Mouse (Mus musculus) cerebral cortex, adult 2 months (tissue): ENCODE data around the gene Derl2.

Experiments
- WGBS: fragments of 180-500 bp; shearing (Covaris S2); methylation state at CpG from one replicate; pipeline ENCODE4 v1.1.7; 2018; 5-methylcytosine and 5-hydroxymethylcytosine counted together

Gene Derl2

DNA sequence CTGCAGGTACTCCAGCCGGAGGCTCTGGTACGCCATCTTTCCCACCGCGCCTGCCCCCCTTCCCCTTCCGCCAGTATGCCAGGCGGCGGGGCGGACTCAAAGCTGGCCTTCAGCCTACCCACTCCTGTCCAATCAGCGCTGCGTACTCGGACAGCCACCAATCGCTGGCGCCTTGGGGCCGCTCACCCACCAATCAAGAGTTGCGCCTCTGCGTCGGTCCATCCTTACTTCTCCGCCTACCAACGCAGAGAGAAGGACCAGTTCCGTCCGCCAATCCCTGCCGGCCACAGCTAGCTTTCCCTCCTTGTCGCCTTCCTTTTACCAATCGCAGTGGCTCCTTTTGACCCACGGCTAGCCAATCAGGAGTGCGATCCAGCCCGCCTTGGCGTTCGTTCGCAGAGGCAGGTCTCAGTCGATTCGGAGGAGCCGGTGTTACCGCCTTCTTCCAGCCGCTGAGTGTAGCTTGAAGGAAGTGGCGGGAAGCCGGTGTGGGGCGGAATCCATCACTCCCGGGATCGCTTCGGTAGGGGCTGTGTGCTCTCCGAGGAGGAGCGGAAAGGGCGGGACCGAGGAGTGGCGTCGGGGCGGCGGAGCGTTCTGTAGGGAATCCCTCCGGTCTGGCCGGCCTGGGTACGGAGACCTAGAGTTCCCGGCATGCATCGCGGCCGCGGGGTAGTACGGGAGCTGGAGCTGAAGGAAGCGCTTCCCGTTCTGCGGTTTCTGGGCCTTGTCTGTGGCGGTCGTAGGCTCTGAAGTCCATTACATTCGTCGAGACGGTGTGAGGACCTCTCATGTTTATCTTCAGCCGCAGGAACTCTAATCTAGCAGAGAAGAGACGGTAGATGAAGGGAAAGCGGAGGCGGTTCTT is at the start of gene Derl2, which contains the start of gene Mis12:
Gene Derl2 (minus strand): TSS at position 641 of the 868 bp plus-strand sequence.
Gene Mis12 (plus strand): TSS at position 411 of the 868 bp plus-strand sequence.
- WGBS, result under 1% methylated on average over 71 of the region's 71 CpGs

DNA sequence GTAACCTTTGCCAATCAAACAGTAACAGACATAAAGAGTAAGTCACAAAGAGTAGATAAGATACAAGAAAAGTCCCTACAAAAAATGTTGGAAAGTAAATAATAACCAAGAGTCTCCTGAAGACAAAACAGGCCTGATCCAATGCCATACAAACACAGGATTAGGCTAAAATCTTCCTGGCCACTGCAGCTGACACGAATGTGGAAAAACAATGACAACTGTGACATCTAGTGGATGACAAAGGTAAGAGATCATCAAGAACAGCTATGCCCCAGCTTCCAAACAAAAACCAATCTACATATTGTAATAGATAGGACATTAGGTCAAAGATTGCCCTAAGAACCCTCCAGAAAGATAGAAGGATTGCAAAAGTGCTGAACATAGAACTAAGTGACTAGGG is 32.9 kb upstream of the Derl2 start:
- WGBS, result 8% methylated on average over 1 of the region's 1 CpGs

DNA sequence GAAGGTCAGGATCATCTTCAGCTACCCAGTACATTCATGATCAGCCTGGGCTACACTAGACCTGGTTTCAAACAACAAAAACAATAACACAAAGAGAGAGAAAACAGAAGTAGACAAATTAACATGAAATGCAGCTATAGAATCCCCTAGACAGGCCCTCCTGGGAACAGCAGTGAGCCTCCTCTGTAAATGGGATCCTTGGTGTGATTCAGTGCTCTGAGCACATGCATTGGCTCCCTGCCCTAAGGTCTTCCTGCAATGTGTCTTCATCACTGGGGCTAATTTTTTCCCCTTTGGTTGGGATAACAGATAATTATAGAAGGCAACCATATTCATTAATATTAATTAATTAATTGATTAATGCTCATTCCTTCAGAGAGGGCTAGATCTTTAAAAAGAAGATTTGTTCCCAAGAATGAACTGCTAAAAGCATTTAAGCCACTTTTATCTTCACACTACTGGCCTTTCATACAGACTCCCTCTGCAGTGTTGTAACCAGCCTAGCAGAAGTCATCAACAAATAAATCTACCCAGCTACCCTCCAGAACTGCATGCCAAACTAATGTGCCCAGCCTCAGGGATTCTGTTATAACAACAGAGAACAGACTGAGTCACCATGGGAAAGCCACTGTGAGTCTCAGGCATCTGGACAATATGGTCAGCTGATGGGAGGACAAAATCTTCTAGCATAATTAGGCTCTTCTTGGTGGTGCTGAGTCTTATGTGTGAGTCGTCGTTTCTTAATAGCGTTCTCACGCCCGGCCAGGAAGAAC is 20.1 kb upstream of the Derl2 start:
- 93% methylated on average over 5 of the region's 5 CpGs for whole genome bisulfite sequencing

DNA sequence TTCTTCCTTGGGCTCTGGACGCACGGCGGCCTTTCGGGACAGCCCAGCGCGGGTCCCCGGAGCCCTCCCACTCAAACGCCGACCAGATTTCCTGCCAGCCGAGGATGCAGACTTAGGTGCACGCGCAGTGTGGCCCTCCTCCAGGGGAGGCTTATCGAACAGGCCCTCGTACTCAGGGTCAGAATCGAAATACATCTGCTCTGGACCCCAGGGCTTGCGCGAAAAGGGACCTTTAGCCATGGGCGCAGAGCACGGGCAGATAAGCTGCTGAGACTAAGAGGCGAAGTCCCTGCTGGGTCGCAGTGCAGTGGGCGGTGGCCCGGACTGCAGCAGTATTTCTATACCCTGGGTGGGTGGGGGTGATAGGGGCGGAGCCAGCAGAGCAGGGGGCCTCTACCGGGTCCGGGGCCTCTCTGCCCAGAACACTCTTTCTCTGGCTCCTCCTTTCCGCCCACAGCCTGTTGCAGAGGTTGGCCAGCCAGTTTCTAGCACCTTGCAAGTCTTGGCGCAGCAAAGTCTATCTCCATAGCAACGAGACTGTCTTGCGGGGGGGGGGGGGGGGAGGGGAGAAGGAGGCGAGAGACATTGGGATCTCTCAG is 13.6 kb upstream of the Derl2 start, which contains the start of gene 6330403K07Rik:
Gene 6330403K07Rik (minus strand): TSS at position 351 of the 599 bp plus-strand sequence.
- under 1% methylated on average over 31 of the region's 31 CpGs for WGBS

DNA sequence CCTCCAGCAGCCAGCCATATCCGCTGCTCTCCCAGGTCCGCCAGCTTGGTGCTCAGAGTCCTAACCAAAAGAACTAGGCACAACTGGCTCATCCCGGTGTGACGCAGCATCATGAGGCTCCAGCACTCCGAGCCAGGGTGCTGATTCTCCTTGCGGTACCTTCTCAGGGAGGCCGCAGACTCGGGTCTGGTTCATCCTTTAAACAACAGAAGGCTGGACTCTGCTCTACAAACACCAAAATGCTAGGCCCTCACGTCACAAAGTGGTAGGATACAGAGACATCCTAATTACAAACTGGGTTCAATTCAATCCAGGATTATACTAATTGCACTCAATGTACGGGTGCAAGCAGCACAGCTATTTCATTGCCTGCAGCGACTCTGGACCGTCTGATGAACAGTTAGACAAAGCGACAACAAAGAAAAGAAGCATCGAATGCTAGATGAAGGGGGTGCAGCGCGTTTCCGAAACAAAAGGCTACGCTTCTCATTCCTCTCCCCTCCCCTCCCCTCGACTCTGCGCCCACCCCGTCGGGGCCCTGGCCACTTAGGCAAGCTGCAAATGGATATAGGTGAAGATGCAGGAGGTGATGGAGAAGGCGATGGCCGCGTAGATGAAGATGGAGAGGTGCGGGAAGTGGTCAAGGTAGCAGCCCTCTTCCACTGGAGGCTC is 13.0 kb upstream of the Derl2 start:
- 10% methylated on average over 26 of the region's 26 CpGs for WGBS

DNA sequence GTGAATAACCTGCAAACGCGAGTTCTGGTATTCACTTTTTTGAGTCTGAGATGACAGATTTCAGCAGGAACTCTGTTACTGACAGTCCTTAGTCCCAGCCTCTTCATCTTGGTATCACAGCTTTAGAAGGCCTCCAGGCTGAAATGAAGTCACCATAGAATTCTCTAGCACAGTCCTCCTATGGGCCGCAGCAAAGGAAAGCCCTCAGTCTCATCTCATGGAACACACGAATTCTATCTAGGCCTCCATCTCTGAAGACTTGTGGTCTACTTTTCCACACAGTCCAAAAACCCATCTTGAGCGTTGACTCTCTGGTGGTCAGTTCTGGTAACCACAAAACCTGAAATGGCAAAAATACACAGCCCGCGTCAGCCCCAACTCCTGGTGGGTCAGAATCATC is 12.4 kb upstream of the Derl2 start:
- WGBS, result 55% methylated on average over 7 of the region's 7 CpGs

DNA sequence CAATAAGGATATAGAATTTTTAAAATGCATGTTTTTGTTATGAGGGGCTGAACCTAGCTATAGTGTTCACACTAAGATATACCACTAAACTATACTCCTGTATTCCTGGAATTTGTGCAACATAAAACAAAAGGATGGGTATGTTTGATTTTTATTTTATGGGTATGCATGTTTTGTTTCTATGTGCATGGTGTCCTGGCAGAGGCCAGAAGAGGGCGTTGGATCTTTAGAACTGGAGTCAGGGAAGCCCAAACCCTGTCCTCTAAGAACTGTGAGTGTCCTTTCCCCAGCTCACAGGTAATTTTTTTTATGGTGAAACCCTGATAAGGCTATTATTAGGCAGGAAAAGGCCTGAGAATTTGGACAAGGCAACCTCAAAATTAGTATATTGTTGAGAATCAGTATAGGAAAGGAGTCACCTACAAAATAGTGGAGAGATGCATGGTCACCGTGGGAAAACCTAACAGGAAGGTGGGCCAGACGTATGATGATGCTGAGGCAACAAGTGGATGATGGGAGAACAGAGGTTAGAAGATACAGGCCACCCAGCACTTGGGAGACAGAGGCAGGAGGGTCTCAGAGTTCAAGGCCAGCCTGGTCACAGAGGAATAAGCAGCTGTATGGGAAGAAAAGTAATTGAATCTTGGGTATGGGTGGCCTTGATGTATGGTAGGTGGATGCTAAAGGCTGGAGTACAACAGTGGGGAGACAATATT is 9.9 kb upstream of the Derl2 start:
- 78% methylated on average over 3 of the region's 3 CpGs for WGBS

DNA sequence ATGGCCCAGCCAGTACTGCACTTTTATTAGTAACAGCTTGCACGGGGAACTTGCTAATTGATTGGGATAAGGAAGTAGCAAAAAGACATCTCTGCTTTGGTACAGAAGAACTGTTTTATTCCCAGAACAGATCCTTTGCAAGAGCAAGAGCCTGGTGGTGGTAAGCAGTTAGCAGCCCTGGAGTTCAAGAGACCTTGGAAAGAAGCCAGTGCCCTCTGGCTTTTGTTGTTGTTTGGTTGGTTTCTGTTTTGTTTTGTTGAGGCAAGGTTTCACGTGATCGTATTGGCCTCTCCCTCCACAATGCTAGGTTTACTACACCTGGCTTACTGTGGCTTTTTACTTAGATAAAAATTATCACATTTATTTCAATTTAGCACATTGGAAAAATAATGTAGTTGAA is 8.6 kb upstream of the Derl2 start:
- 61% methylated on average over 3 of the region's 3 CpGs for WGBS

DNA sequence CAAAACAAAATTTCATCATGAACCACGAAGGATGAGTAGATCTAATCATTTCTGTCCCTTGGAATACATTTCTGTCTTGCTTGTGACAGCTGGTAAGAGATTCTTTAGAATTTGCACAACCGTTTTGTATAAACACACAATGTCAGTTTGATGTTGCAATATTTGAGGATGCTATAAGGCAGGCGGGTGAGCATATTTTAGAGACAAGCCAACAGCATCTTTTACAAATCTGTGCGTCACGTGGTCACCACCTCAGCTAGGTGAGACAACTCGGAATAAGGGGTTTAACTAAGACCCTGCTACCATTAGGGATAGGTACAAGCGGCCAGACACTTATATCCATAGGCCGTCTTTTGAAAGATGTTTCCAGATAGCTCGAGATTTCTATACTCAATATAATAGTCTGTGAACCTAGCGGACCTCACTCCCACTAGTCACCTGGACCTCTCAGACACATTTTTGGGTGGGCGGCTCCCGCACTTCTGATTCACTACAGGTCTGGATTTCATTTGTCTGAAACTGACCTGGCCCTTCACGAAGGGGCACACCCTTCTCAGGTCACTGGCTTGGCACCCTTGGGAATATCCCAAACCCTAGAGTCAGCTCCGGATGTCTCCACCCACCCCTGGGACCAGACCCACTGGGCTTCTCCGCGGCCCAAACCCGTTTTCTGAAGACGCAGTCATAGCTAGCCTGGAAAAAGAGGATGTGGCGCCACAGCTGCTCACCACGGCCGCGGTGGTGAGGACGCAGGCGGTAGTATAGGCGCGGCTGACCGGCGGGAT is 1.0 kb downstream of the Derl2 start:
- 3% methylated on average over 28 of the region's 28 CpGs for WGBS

DNA sequence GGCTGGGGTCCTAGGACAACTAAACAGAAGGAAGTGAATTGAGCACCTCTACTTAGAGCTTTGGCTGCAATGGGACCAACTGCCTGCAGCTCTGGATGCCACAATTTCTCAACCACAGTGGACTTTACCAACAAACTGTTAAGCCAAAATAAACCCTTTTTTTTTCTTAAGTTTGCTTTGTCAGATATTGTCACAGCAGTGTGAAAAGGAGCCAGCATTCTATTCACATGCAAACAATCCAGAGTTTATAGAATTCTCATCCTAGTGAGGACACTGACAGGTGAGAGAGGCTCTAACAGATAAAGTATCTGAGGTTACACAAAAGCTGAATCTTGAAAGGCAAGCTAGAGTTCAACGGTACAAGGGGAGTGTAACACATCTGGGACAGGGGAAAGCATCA is 2.6 kb downstream of the Derl2 start:
- WGBS, result 84% methylated on average over 1 of the region's 1 CpGs

DNA sequence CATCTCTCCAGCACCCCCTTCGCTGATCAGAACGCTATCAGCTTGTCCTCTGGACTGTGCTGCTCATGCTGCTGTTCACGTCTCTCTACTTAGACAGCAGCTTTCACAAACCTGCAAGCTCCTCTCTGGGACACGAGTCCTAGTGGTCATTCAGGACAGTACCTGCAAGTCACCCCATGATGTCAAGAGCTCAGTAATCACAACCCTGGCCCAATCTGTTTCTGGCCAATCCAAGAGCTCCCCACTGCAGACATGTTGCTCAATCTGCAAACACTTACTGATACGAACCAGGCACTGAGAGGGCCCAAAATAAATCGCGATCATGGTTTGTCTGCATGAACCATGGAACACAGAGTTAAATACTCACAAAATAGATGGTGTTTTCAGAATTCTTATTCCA is 6.9 kb downstream of the Derl2 start:
- WGBS, result 95% methylated on average over 7 of the region's 7 CpGs

DNA sequence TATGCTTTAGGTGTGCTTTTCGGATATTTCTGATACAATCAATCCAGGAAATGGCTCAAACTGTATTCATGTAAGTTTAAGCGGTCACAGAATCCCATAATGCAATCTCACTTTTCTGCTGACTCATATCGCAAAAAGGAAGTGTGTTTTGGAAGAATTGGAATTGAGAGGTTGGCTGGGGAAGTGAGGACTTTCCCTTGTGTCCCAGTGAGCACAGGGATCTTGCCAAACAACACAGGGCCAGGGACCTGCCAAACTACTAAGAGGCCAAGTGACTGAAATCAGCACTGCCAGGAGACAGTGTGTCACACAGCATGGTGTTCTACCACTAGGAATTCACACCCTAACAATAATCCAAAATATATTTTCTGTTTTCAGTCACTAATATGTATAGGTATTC is 11.3 kb downstream of the Derl2 start:
- WGBS, result 79% methylated on average over 3 of the region's 3 CpGs

DNA sequence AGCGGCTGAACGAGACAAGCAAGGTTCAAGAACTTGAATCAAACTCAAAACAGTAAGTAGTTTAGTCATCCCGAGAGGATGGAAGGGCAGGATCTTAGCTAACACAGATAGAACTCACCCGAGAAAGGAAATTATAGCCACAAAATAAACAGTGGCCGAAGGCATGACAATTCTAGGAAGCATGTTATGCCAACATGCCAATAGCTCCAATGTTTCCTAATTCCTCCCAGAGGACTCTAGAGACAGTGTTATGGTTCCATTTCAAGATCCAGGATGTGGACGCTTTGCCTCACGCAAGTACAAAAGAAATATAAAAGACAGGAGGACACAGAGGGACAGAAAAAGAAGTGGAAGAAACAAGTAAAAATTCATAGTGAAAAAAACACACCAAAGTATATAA is 11.8 kb downstream of the Derl2 start:
- 81% methylated on average over 7 of the region's 7 CpGs for WGBS

DNA sequence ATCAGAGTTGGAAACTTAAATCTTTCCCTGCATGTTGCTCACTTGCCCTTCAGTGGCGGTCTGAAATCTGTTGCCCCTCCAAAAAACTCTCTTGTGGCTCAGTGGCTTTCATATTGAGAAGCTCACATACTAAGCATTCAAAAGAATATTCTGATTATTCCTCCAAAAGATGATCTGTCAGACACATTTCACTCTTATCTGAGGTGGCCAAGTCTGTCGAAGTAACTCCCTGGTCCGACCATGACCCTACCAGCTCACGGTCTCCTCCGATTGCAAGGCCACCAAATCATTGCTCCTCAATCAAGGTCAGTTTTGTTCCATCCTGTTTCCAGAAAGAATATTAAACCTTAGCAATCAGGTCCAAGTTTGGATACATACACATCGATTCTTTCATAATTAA is 12.6 kb downstream of the Derl2 start:
- WGBS, result 94% methylated on average over 6 of the region's 6 CpGs

DNA sequence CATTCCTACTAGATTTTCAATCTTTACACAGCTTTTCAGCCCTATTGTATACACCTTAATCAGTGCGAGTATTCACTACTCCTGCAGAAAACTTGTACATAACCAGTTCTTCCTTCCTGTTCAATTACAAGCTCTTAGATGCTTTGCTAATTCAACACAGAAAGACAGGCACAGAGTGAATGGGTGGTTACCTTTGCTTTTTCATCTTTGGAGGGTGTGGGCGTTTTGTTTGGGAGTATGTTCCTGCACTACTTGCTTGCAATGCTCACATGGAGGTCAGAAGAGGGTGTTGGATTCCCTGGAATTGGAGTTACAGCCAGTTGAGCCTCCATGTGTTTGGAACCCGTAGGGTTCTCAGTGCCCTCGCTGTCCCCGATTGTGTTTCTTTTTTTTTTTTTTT is 14.6 kb downstream of the Derl2 start:
- 43% methylated on average over 5 of the region's 5 CpGs for WGBS

DNA sequence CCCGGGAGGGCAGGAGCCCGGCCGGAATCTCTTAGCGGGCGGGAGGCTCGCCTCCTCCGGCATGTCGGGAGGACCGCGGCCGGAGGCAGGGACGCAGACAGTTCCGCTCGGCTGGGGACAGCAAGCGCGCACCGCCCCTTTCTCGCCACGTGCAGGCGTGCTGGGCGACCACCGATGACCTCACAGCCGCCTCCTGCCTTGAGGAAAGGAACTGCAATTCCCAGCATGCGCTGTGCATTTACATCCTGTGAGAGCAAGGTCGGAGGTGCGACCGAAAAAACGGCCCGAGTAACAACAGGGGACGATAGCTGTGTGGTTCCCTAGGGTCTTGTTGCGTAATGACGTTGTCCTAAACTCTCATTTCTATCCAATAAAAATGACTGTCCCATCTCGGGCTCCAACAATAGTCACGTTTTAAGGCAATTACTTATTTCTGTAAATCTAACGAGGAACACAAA is 15.3 kb downstream of the Derl2 start, which contains the start of gene Dhx33:
Gene Dhx33 (minus strand): TSS at position 122 of the 458 bp plus-strand sequence.
- under 1% methylated on average over 35 of the region's 35 CpGs for WGBS

DNA sequence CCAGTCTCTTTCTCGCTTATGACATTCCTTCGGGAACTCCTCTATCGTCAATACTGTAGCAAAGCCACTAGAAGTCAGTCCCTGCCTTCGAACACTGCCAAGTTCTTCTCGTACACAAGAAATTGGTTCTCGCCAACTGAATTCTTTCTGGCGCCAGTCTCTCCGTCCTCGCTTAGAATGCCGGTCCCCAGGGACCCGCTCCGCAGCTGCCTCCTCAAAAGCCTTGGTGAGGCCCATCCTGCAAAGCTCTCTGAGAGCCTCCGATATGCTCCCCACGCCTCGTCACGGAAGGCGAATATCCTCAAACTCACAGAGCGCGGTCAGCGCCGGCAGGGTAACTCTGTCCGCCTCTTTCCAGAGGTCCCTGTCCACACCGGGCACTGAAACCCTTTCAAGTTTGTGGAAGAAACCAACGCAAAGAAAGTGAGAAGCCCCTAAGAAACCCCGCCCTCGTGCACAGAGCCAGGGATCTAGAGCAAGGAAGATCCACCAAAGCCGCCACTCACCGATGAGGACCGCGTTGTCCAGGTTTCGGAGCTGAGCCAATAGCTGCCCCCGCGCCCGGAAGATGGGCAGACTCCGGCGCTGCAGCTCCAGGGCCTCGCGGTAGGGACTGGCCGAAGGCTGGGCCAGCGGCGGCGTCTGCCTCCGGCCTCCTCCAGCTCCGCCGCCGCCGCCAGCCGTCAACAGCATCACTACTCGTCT is 15.9 kb downstream of the Derl2 start:
- WGBS, result under 1% methylated on average over 49 of the region's 49 CpGs

DNA sequence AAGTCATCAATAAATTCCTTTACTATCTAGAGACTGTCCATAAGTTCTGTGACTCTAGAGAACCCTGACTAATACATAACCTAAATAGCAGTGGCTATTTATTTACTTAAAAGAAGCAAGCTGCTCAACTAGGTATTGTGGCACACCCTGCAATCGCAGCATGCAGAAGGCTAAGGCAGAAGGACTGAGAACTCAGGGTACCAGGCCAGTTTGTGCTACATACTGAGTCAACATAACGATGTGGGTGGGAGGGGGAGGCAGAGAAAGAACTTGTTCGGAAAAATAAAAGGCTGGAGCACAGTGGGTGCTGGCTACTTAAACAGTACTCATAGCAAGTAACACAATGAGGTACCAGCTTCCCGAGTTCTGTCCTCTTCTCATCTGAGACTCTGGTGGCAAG is 18.5 kb downstream of the Derl2 start:
- WGBS, result 40% methylated on average over 4 of the region's 4 CpGs

DNA sequence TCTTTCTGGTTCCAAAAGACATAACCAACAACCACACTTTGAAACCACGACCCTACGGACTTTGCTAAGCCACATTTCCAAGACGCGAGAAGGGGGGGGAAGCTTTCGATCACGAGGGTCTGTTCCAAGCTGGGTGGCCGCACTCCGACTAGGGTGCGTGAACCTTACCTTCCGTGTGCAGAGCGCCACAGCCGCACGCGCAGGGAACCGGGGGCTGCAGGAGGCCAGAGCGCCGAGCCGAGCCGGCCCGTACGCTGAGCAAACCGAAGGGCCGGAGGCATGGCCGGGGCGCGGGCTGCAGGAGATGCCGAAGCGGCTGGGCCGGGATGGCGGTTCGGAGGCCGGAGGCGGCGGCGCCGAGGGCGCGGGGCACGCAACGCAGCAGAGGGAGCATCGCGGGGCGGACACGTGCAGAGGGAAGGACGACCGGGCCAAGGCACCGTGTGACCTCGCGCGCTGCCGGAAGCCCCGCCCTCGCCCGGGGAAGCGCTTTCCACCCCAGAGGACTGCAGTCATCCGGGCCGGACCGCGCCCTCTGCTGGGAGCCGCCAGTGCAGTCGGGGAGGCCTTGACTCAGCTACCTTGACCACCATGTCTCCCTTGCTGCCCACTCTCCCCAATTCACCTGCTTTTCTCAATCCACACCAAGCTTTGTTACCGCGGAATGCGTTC is 36.9 kb downstream of the Derl2 start, which contains the start of gene C1qbp:
Gene C1qbp (minus strand): TSS at position 470 of the 672 bp plus-strand sequence.
- 1% methylated on average over 57 of the region's 64 CpGs for WGBS
